ENCODE assay signal across 8 mouse cellular contexts in genomic region chr5:21735584-21735983, GRCm38 (mm10). TPM values are rescaled to one million over a fixed set of nuclear protein-coding genes. Genes with fewer than 3 reads are reported as not detected.
DNase-seq lines count a peak whose midpoint lies in the region; ATAC-seq lines count a peak whose summit lies in the region.

No protein-coding gene starts in this region.

- H3K4me1 ChIP-seq in embryonic facial prominence, embryonic 12.5 days = peaks cover 9% of the 10 kb centered on the region
- peaks cover 4% of the 10 kb centered on the region for H3K4me1 ChIP-seq in heart, embryonic 11.5 days (ENCODE audit: control insufficient read depth, insufficient read depth, low read length)
- H3K4me1 ChIP-seq in liver, embryonic 13.5 days (replicated peaks) = peaks cover 18% of the 10 kb centered on the region

- H3K4me2 ChIP-seq in embryonic facial prominence, embryonic 12.5 days (replicated peaks) = 0 out of 2 replicates have a peak overlapping the region, but pooled peaks have one; percentile 20
- peak overlapping the region; percentile 43 for H3K4me2 ChIP-seq in heart, embryonic 11.5 days
- H3K4me2 ChIP-seq in liver, embryonic 13.5 days = peak overlapping the region; percentile 49

- peak; percentile 63 for ATAC-seq in CD4-positive, CD25-positive, alpha-beta regulatory T cell, adult 4 months
- no peak for ATAC-seq in embryonic facial prominence, embryonic 12.5 days (ENCODE audit: insufficient number of reproducible peaks, insufficient read depth, low FRiP score, low TSS enrichment)
- no peak for ATAC-seq in heart, embryonic 11.5 days (replicated peaks; ENCODE audit: insufficient number of reproducible peaks, low FRiP score, low TSS enrichment)
- ATAC-seq in liver, embryonic 13.5 days (ENCODE audit: low read depth) = peak; percentile 63
- ATAC-seq in neutrophil, adult 5-6 weeks (ENCODE audit: extremely low read depth, insufficient number of reproducible peaks, low FRiP score, poor library complexity, severe bottlenecking) = peak; percentile 56; the same call in 1 of the 2 replicates

- H3K36me3 ChIP-seq in embryonic facial prominence, embryonic 12.5 days = peaks cover 16% of the 10 kb centered on the region
- H3K36me3 ChIP-seq in heart, embryonic 11.5 days (ENCODE audit: control insufficient read depth, insufficient read depth, low read length) = peaks cover 3% of the 10 kb centered on the region; the same call in 1 of the 2 replicates
- peaks cover 16% of the 10 kb centered on the region for H3K36me3 ChIP-seq in liver, embryonic 13.5 days

- no peak overlapping the region for H3K27ac ChIP-seq in embryonic facial prominence, embryonic 12.5 days
- H3K27ac ChIP-seq in heart, embryonic 11.5 days (ENCODE audit: low read depth, low read length) = no peak overlapping the region
- no peak overlapping the region for H3K27ac ChIP-seq in liver, embryonic 13.5 days

- no peak overlapping the region for H3K9ac ChIP-seq in embryonic facial prominence, embryonic 12.5 days
- no peak overlapping the region for H3K9ac ChIP-seq in heart, embryonic 11.5 days (ENCODE audit: low read depth, low read length)
- H3K9ac ChIP-seq in liver, embryonic 13.5 days = peak overlapping the region; percentile 31; the same call in 1 of the 2 replicates

- no peaks in the 10 kb centered on the region for H3K27me3 ChIP-seq in embryonic facial prominence, embryonic 12.5 days
- no peaks in the 10 kb centered on the region for H3K27me3 ChIP-seq in heart, embryonic 11.5 days (ENCODE audit: control insufficient read depth, insufficient read depth, low read length)
- no peaks in the 10 kb centered on the region for H3K27me3 ChIP-seq in liver, embryonic 13.5 days

- H3K4me3 ChIP-seq in embryonic facial prominence, embryonic 12.5 days = no peak overlapping the region
- H3K4me3 ChIP-seq in heart, embryonic 11.5 days (ENCODE audit: low read depth, low read length) = peak overlapping the region; percentile 25; the same call in 1 of the 2 replicates
- peak overlapping the region; percentile 49 for H3K4me3 ChIP-seq in liver, embryonic 13.5 days (replicated peaks)

- peak; percentile 90 for DNase-seq in adrenal gland, postnatal 10 days
- DNase-seq in kidney, postnatal 10 days = peak; percentile 89
- DNase-seq in liver, embryonic 13.5 days = peak; percentile 75
- DNase-seq in thymus, postnatal 0 days (ENCODE audit: low spot score) = peak; percentile 83

- 23% methylated on average over 10 of the region's 10 CpGs for WGBS in embryonic facial prominence, embryonic 12.5 days
- 19% methylated on average over 10 of the region's 10 CpGs for WGBS in heart, embryonic 11.5 days (ENCODE audit: insufficient replicate concordance)
- WGBS in liver, embryonic 13.5 days (ENCODE audit: insufficient replicate concordance) = 16% methylated on average over 10 of the region's 10 CpGs

- no peaks in the 10 kb centered on the region for H3K9me3 ChIP-seq in embryonic facial prominence, embryonic 12.5 days
- no peaks in the 10 kb centered on the region for H3K9me3 ChIP-seq in heart, embryonic 11.5 days (replicated peaks; ENCODE audit: control insufficient read depth, low read length)
- H3K9me3 ChIP-seq in liver, embryonic 13.5 days (replicated peaks) = no peaks in the 10 kb centered on the region

RNA-seq across cellular contexts. Expression of gene Pmpcb, which starts 1.4 kb away (rescaled TPM):
- polyA plus RNA-seq in CD4-positive, CD25-positive, alpha-beta regulatory T cell, adult 4 months (2017; shearing (Covaris generic)) = 10 to 100 TPM; 81.7 to 86.2 TPM
- total RNA-seq in adrenal gland, postnatal 10 days (2021) = 100 to 1,000 TPM; 235 to 244 TPM
- polyA plus RNA-seq in embryonic facial prominence, embryonic 12.5 days (2016; fragmentation: Nextera tagmentation; extraction: Ambion mirVana) = 83.8 and 89.1 TPM in 2 replicates
- 133 and 136 TPM in 2 replicates for polyA plus RNA-seq in heart, embryonic 11.5 days (2014; fragmentation: Nextera tagmentation; extraction: Ambion mirVana)
- polyA plus RNA-seq in liver, embryonic 13.5 days (2015; fragmentation: Nextera tagmentation; extraction: Ambion mirVana) = 51.5 and 58.1 TPM in 2 replicates
- 84.1 and 89.7 TPM in 2 replicates for total RNA-seq in neutrophil, adult 5-6 weeks (2017)
- polyA plus RNA-seq in thymus, postnatal 0 days (2015; fragmentation: Nextera tagmentation; extraction: Ambion mirVana) = 68.0 and 71.5 TPM in 2 replicates

RNA-seq across cellular contexts. Expression of gene Napepld, which starts 34.4 kb away (rescaled TPM):
- polyA plus RNA-seq in CD4-positive, CD25-positive, alpha-beta regulatory T cell, adult 4 months (2017; shearing (Covaris generic)) = 1 to 10 TPM; 3.3 to 3.9 TPM
- 10 to 100 TPM; 10.8 to 17.4 TPM for total RNA-seq in adrenal gland, postnatal 10 days (2021)
- polyA plus RNA-seq in embryonic facial prominence, embryonic 12.5 days (2016; fragmentation: Nextera tagmentation; extraction: Ambion mirVana) = 3.2 and 3.3 TPM in 2 replicates
- polyA plus RNA-seq in heart, embryonic 11.5 days (2014; fragmentation: Nextera tagmentation; extraction: Ambion mirVana) = 4.2 and 5.2 TPM in 2 replicates
- 1.2 and 1.9 TPM in 2 replicates for polyA plus RNA-seq in liver, embryonic 13.5 days (2015; fragmentation: Nextera tagmentation; extraction: Ambion mirVana)
- total RNA-seq in neutrophil, adult 5-6 weeks (2017) = 1.7 and 2.0 TPM in 2 replicates
- 0.86 and 0.90 TPM in 2 replicates for polyA plus RNA-seq in thymus, postnatal 0 days (2015; fragmentation: Nextera tagmentation; extraction: Ambion mirVana)

RNA-seq across cellular contexts. Expression of gene Dnajc2, which starts 49.5 kb away (rescaled TPM):
- 10 to 100 TPM; 30.4 to 37.1 TPM for polyA plus RNA-seq in CD4-positive, CD25-positive, alpha-beta regulatory T cell, adult 4 months (2017; shearing (Covaris generic))
- total RNA-seq in adrenal gland, postnatal 10 days (2021) = 10 to 100 TPM; 26.5 to 28.8 TPM
- 76.9 and 79.8 TPM in 2 replicates for polyA plus RNA-seq in embryonic facial prominence, embryonic 12.5 days (2016; fragmentation: Nextera tagmentation; extraction: Ambion mirVana)
- polyA plus RNA-seq in heart, embryonic 11.5 days (2014; fragmentation: Nextera tagmentation; extraction: Ambion mirVana) = 60.4 and 71.5 TPM in 2 replicates
- 56.8 and 63.1 TPM in 2 replicates for polyA plus RNA-seq in liver, embryonic 13.5 days (2015; fragmentation: Nextera tagmentation; extraction: Ambion mirVana)
- 80.3 and 83.1 TPM in 2 replicates for total RNA-seq in neutrophil, adult 5-6 weeks (2017)
- 125 and 126 TPM in 2 replicates for polyA plus RNA-seq in thymus, postnatal 0 days (2015; fragmentation: Nextera tagmentation; extraction: Ambion mirVana)

RNA-seq across cellular contexts. Expression of gene Psmc2, which starts 49.5 kb away (rescaled TPM):
- 100 to 1,000 TPM; 147 to 164 TPM for polyA plus RNA-seq in CD4-positive, CD25-positive, alpha-beta regulatory T cell, adult 4 months (2017; shearing (Covaris generic))
- 100 to 1,000 TPM; 108 to 114 TPM for total RNA-seq in adrenal gland, postnatal 10 days (2021)
- 188 and 198 TPM in 2 replicates for polyA plus RNA-seq in embryonic facial prominence, embryonic 12.5 days (2016; fragmentation: Nextera tagmentation; extraction: Ambion mirVana)
- 165 and 176 TPM in 2 replicates for polyA plus RNA-seq in heart, embryonic 11.5 days (2014; fragmentation: Nextera tagmentation; extraction: Ambion mirVana)
- 183 and 200 TPM in 2 replicates for polyA plus RNA-seq in liver, embryonic 13.5 days (2015; fragmentation: Nextera tagmentation; extraction: Ambion mirVana)
- 29.7 and 50.6 TPM in 2 replicates for total RNA-seq in neutrophil, adult 5-6 weeks (2017)
- polyA plus RNA-seq in thymus, postnatal 0 days (2015; fragmentation: Nextera tagmentation; extraction: Ambion mirVana) = 195 and 204 TPM in 2 replicates

Comparison
In these comparisons a context has a peak if more than half of its experiments do, and no peak if none do; other contexts are left out.
1. ATAC-seq: peak in CD4-positive, CD25-positive, alpha-beta regulatory T cell, adult 4 months (single experiment), liver, embryonic 13.5 days (single experiment) and neutrophil, adult 5-6 weeks (single experiment); none in embryonic facial prominence, embryonic 12.5 days (single experiment) and heart, embryonic 11.5 days (single experiment).
2. Peak in every context shown above with its lines, with median percentiles within 50 percentile points of each other: DNase-seq and H3K4me2 ChIP-seq.